Mouse (Mus musculus) urinary bladder, adult 2 months (tissue): ENCODE results near the gene Vmn2r7. TPM values are rescaled to one million over a fixed set of nuclear protein-coding genes. Genes with fewer than 3 reads are reported as not detected.
"Not testable (repeated sequence)": the region's sequence is repeated elsewhere in the genome, so short reads cannot be mapped to it uniquely, and the experiment has no call there.

Experiments
- DNase-seq: peaks from one replicate; pipeline ENCODE4 v3.0.0; 2022; ENCODE audit warnings: low spot score
- polyA plus RNA-seq: library from polyadenylated mRNA; depleted of rRNA; stranded (reverse); fragments of >200 nt; gene quantifications from 2 replicates; pipeline ENCODE4 v1.2.3, GENCODE M21; 2012; rRNA removed

Gene Vmn2r7
- not detected in 2 replicates for polyA plus RNA-seq

DNA sequence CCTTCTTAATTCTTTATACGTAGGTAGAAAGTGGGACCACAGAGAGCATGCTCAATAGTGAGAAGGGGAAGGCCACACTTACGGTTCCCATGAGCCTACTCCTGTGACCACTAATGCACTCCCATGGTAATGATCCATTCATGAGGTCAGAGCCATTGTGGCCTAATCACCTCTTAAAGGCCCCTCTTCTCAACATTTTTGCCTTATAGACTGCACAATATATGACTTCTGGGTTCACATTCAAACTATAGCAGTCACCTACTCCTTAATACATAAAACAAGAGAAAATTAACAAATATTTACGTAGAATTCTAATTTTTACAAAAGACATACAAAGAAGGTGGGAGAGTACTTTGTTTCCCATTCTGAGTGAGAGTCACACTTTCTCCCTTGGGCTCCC lies at the start of gene Vmn2r7:
Gene Vmn2r7 (minus strand): TSS at position 101 of the 400 bp plus-strand sequence.
- DNase-seq = not testable (repeated sequence)

DNA sequence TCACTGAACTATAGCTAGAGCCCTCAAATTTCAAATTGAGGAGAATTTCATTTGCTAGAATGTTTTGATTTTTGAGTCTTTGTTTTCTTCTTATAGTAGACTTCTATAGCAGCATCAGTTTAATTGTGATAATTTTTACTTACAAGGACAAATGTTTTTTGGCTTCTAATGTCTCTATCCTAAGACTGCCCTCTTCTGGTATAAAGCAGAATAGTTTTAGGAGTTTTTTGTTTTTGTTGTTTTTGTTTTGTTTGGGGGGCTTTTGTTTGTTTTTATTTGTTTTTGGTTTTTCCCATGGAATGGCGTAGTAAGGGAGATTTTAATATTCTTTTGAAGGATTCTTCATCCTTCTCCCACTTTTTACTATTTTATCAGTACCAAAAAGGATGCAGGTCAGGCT lies 45.2 kb upstream of the Vmn2r7 start:
- DNase-seq = no peak

DNA sequence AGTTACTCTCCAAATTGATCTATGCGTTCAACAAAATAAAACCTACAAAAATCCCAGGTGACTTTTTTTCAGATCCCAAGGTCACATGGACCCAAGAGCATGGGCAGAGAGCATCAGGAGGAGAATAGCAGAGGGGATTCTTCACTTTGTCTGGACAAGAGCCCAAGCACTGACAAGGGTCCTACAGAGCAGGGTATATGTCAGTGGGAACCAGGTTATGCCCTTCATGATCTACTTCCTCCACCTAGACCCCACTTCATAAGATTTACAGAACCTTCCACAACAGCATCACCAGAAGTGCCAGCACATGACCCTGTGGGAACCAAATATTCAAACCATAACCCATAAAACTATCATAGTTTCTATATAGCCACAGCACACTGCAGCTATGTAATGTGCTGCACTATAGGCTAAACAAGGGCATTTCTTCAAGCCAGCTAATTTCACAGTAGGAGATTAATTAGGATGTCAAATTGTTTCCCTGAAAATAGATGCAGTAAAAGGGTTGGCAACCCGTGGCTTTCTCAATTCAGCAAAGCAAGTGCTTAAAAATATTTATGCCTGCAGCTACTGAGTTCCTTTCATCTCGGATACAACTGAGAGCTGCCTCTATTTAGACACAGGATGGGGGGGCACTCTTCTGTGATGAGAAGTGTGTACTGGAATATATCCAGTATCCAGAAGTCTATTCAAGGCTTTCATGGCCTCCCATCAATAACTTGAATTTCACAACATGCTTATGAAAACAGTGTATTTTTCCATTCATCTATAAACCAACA lies 33.8 kb upstream of the Vmn2r7 start:
- DNase-seq = no peak

DNA sequence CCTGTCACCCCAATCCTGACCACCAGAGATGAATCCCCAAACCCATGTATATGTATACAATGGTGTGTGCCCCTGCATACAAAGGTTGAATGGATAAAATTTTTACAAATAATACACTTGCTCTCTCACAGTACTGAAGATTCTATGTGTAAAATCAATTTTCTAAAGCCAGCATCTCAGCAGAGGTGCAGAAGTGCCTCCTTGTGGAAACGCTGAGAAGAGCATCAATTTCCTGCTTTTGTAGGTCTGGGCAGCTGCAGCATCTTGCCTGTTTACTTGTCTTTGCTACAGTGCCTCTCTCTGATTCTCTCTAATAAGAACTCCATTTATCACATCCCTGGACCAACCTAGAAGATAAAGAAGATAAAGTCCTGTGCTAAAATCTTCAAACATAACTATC lies 32.1 kb upstream of the Vmn2r7 start:
- no peak for DNase-seq

DNA sequence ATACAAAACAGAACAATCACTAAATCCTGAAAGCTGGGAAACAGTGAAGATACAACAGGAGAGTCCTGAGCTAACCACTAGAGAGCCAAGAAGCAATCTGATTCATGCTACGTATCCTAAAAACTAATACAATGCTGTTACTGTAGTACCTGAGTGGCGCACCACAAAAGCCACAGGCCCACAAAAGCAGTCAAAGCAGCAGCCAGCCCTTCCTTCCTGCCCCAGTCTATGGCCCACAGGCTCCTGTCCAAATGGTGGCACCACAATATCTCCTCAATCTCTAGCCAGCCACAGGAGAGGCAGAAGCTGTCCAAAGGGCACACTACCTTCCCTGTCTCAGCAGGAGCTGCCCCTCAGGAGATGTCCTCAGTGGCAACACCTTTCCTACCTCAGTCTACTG lies 1.7 kb downstream of the Vmn2r7 start:
- DNase-seq = no peak

DNA sequence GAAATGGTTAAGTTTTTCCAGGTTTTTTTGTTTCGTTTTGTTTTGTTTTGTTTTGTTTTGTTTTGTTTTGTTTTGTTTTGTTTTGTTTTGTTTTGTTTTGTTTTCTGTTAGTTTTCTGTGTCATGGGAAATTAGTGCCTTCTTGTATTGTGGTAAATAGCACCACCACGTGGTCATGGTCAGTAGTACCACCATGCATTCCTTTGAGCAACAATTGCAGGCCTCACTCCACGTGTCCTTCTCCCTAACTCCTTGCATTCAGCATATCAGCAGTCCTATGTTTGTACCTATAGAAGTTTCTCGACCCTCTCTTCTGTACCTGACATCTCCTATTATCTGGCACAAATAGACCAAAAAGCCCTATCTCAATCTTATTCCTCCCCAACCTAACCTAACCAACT lies 2.3 kb downstream of the Vmn2r7 start:
- no peak for DNase-seq

DNA sequence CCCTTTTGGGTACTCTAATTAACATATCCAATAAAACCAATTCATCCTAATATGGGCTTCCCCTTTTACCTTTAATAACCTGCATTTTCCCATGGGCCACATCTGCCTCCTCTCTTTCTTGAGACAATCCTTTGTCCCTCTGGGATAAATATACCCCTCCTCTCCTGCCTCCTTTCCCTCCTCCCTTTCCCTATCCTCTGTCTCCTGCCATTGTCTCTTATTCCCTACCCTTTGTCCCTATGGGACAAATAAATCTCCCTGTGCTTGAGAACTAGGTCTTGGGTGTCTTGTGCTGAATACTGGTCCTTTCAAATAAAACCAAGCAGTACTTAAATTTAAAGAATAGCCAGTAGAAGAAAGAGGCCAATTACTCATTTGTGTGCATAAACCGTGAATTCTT lies 13.4 kb downstream of the Vmn2r7 start:
- DNase-seq = no peak

DNA sequence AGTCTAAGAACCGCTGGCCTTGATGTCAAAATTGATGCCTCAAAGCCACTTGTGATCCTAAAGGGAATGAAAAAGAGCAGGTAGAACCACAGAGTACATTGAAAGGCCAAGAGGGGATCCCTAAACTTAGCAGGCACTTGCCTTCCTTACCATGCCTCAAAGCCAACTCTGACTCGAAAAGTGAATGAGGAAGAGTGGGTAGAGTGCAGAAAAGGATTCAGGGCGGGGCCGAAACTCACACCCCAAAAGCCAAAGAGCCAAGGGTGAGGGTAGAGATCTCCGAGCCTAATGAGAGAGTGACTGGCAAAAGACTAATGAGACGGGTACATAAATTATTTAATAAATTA lies 53.3 kb downstream of the Vmn2r7 start:
- DNase-seq = no peak

DNA sequence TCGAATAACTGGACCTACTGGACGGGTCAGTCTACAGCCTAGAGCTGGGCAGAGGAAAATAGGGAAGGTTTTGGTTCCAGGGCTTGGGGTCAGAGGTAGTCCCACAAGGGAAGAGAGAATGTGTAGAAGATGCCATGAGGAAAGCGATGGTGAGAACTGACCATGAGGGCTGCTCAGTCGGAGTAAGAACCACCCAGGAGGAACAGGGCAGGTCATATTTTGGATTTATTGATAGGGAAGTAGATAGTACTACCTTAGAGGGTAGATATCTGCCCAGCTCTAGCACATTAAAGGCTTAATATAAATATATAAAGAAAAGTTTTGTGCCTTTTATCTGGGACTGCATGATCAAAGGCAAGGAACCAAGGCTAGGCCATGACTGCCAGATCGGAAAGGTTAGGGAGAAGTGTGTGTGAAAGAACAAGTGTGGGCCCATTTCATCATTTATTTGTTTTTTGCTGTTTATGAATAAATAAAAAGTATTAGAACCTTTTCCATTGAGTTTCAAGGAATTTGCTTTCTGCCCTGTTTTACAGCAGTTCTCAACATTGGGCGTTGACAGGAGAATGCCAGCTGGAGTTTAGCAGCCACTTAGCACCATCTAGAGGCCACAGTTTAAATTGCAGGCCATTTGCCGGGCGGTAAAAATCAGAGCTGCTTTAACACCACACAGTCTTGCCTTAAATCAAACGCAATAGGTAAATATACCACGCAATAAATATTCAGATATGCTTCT lies 53.9 kb downstream of the Vmn2r7 start:
- no peak for DNase-seq

DNA sequence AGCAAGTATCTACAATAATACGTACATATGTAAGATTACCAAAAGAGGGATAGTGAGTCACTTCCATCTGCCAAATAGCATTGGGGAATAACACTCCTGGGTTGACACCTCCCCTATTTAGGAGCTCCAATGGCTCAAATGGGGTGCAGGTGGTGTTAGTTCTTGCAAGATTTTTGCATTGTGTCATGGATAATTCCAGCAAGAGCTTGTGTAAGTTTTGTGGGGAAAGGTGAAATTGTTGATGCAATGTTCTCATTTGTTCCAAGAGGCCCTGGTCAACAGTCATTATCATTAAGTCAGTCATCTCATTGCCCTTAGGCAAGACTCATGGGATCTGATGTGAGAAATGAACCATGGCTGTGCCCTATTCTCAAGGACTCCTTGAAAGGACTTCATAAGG lies 61.7 kb downstream of the Vmn2r7 start:
- no peak for DNase-seq

DNA sequence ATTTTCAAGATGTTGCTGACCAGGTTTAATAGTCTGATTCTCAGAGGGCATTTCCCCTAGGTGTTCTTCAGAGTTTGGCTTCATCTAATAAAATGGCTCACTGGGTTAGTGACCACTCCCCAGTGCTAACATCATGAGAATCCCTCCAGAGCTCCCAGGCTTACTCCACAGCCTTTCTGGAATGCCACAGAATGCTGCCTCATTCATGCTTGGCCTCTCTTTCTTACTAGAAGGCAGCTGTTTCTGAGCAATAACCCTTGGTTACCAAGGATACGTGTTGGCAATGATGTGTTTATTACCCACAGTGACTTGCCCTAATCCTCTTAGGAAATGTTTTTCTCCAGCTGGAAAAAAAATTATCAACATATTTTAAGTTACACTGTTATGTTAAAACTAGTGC lies 72.4 kb downstream of the Vmn2r7 start:
- no peak for DNase-seq

DNA sequence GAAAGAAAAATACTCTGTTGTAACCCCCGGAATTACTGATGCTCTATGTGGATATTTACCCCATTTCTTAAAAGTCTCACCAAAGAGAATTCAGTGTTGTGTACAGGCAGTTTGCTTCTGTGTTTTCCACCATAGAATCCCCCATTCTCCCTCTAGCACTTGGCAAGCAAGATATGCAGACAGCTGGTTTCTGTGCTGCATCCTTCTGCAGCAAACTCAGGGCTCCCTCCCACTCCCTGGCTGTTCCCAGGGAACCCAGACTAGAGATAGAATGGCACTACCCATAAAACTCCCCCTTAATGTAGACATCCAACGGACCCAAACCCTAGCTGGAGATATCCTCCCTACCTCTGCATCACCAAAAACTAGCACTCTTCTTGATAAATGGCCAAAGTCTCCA lies 88.4 kb downstream of the Vmn2r7 start:
- DNase-seq = no peak

DNA sequence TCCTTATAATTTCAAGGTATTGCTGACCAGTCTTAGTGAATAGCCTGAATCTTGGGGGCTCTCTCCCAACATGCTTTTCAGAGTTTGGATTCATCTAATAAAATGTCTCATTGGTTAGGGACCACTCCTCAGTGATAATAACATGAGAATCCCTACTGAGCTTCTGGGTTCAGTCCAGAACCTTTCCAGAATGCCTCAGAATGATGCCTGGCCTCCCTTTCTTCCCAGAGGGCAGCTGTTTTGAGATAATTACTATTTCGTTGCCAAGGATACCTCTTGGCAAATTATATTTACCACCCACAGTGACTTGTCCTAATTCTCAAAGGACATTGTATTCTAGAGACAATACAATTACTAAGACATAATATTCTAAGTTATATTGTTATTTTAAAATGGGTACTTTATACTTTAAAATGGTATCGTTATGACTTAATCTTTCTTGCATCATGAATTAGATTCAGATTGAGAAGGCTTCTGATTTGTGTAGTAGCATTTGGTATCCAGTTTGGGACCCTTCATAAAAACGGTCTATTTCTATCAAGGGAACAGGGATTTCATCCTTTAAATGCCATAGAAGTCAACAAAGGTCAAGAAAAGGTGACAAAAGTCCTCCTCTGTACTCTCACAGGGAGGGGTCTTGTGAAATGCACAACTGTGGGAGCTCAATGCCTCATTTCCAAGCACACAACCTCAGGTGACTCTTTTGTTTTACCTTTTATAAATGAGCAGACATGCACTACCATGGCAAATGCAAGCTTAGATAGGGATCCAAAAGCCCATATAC lies 117.2 kb downstream of the Vmn2r7 start:
- DNase-seq = not testable (repeated sequence)

DNA sequence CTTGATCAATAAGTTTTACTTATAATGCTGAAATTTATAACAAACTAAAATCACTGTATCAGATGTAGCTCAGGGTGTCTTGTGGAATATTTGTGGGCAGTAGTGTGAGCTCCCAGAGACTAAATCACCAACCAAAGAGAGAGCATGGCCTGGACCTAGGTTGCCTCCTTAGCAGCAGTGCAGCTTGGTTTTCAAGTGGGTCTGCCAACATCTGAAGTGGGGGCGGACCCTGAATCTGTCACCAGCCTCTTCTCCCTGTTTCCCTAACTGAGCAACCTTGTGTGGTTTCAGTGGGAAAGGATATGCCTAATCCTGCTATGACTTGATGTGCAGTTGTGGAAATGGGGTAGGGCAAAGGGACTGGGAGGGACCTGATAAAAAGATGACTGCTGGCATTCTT lies 118.8 kb downstream of the Vmn2r7 start:
- not testable (repeated sequence) for DNase-seq

DNA sequence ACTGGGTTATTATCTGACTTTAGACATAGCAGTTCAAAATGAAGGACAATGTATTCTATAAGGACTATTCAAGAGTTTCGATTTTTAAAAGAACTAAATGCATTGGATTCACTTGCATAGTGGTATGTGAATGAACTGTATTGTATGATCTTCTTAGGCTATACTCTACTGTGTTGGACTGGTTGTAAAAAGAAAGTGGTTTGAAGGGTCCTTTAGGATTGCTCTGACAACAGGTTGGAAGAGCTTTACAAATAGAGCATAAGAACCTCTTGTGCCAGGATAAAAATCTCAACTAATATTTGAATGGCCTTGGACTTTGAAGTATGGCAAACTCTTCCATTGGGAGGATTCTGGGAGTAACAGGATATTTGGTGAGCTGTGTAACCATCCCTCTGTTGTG lies 168.5 kb downstream of the Vmn2r7 start:
- DNase-seq = not testable (repeated sequence)
